Mouse (Mus musculus): ENCODE measurements around the gene Prkcd. TPM values are rescaled to one million over a fixed set of nuclear protein-coding genes. Genes with fewer than 3 reads are reported as not detected.
A peak's percentile ranks its signal among the peaks of the same experiment; 100 is the strongest.

The Prkcd gene
- polyA plus RNA-seq, 1 experiment: 404 TPM

- Histone ChIP-seq H3K27ac (ENCODE audit: insufficient read depth, low read depth, low read length) (no peak overlapping the region), H3K4me3 (ENCODE audit: insufficient read depth, low read length) (no peak overlapping the region), H3K4me1 (ENCODE audit: control insufficient read depth, insufficient read depth, low read length) (peaks cover 9% of the 10 kb centered on the region)
- no peak for TF ChIP-seq POLR2A (IDR thresholded peaks at IDR 0.05; ENCODE audit: borderline replicate concordance, low read depth, low read length)
- no peak for TF ChIP-seq CTCF (IDR thresholded peaks at IDR 0.05; ENCODE audit: low read depth, low read length)
Measured at GRCm38 (mm10) chr14:30572253-30572652, 53.8 kb downstream of the Prkcd start.

GRCm38 (mm10) chr14:30570303-30570702 lies 55.7 kb downstream of the Prkcd start:
- Histone ChIP-seq H3K27ac (ENCODE audit: insufficient read depth, low read depth, low read length) (no peak overlapping the region), H3K4me3 (ENCODE audit: insufficient read depth, low read length) (no peak overlapping the region), H3K4me1 (ENCODE audit: control insufficient read depth, insufficient read depth, low read length) (peaks cover 9% of the 10 kb centered on the region)
- TF ChIP-seq CTCF (IDR thresholded peaks at IDR 0.05; ENCODE audit: low read depth, low read length): no peak
- TF ChIP-seq POLR2A (IDR thresholded peaks at IDR 0.05; ENCODE audit: borderline replicate concordance, low read depth, low read length): no peak

DNA sequence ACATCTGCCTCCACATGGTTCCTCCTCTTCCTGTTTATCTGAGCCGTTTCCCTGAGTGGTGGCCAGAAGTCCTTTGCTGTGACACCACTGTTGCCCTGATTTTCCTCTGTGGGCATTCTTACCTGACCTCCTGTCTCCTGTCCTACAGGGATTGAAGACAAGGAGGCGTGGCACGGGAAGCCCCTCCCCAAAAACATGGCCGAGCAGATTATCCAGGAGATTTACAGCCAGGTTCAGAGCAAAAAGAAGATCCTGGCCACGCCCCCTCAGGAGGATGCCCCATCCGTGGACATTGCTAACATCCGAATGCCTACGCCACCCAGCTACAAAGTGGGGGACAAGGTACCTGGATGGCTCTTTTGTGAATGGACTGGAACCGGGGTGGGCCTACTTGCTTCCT lies 58.0 kb downstream of the Prkcd start:
- Histone ChIP-seq H3K4me3 (ENCODE audit: insufficient read depth, low read length) (no peak overlapping the region), H3K4me1 (ENCODE audit: control insufficient read depth, insufficient read depth, low read length) (peaks cover 13% of the 10 kb centered on the region), H3K27ac (ENCODE audit: insufficient read depth, low read depth, low read length) (no peak overlapping the region)
- TF ChIP-seq CTCF (IDR thresholded peaks at IDR 0.05; ENCODE audit: low read depth, low read length): no peak
- no peak for TF ChIP-seq POLR2A (IDR thresholded peaks at IDR 0.05; ENCODE audit: borderline replicate concordance, low read depth, low read length)

GRCm38 (mm10) chr14:30566317-30566716 lies 59.7 kb downstream of the Prkcd start:
- Histone ChIP-seq H3K27ac (ENCODE audit: insufficient read depth, low read depth, low read length) (no peak overlapping the region), H3K4me3 (ENCODE audit: insufficient read depth, low read length) (no peak overlapping the region), H3K4me1 (ENCODE audit: control insufficient read depth, insufficient read depth, low read length) (peaks cover 13% of the 10 kb centered on the region)
- TF ChIP-seq CTCF (IDR thresholded peaks at IDR 0.05; ENCODE audit: low read depth, low read length): no peak
- TF ChIP-seq POLR2A (IDR thresholded peaks at IDR 0.05; ENCODE audit: borderline replicate concordance, low read depth, low read length): no peak

- Histone ChIP-seq H3K4me3 (ENCODE audit: insufficient read depth, low read length) (no peak overlapping the region), H3K4me1 (ENCODE audit: control insufficient read depth, insufficient read depth, low read length) (peaks cover 13% of the 10 kb centered on the region), H3K27ac (ENCODE audit: insufficient read depth, low read depth, low read length) (peak overlapping the region; percentile 73)
- TF ChIP-seq CTCF (IDR thresholded peaks at IDR 0.05; ENCODE audit: low read depth, low read length) (no peak), POLR2A (IDR thresholded peaks at IDR 0.05; ENCODE audit: borderline replicate concordance, low read depth, low read length) (no peak)
Measured at GRCm38 (mm10) chr14:30564451-30564850, 61.6 kb downstream of the Prkcd start.

GRCm38 (mm10) chr14:30562343-30562742 lies 63.7 kb downstream of the Prkcd start:
- Histone ChIP-seq H3K27ac (ENCODE audit: insufficient read depth, low read depth, low read length) (no peak overlapping the region), H3K4me1 (ENCODE audit: control insufficient read depth, insufficient read depth, low read length) (peaks cover 14% of the 10 kb centered on the region), H3K4me3 (ENCODE audit: insufficient read depth, low read length) (no peak overlapping the region)
- TF ChIP-seq CTCF (IDR thresholded peaks at IDR 0.05; ENCODE audit: low read depth, low read length): no peak
- TF ChIP-seq POLR2A (IDR thresholded peaks at IDR 0.05; ENCODE audit: borderline replicate concordance, low read depth, low read length): no peak

DNA sequence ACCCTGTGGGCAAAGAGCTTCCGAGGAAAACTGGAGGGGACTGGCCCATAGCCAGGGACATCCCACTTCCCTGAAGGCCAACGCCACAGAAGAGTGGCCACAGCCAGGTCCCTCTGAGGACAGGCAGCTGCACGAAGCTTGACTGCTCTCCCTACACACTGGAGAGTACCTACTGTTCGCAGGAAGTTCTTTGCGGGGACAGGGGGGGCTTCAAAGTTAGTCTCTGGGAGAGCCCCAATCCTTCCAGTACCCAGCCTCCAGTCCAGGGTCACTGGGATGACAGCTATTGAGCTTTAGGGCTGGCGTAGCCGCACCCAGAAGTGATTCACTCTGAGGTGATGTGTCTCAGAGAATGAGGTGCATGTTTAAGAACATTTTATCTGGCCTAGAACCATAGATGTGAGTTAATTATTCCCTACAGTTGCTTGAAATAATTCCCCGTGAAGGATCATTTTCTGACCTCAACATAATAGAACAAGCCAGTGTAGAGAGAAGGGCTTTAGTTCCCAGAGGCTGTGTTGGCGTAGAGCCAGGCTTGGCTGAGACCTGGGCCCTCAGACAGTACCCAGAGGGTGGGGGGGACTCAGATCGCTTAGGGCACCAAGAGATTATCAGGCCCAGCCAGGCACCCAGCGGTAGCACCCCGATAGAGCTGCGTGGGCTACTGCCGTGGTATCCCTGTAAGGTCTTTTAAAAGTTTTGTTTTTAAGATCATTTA lies 64.4 kb downstream of the Prkcd start:
- H3K4me3 ChIP-seq (ENCODE audit: insufficient read depth, low read length): no peak overlapping the region
- H3K4me1 ChIP-seq (ENCODE audit: control insufficient read depth, insufficient read depth, low read length): peaks cover 18% of the 10 kb centered on the region
- no peak for TF ChIP-seq CTCF (IDR thresholded peaks at IDR 0.05; ENCODE audit: low read depth, low read length)
- no peak for TF ChIP-seq POLR2A (IDR thresholded peaks at IDR 0.05; ENCODE audit: borderline replicate concordance, low read depth, low read length)
- no peak overlapping the region for H3K27ac ChIP-seq (ENCODE audit: insufficient read depth, low read depth, low read length)

- Histone ChIP-seq H3K4me3 (ENCODE audit: insufficient read depth, low read length) (no peak overlapping the region), H3K27ac (ENCODE audit: insufficient read depth, low read depth, low read length) (no peak overlapping the region), H3K4me1 (ENCODE audit: control insufficient read depth, insufficient read depth, low read length) (peaks cover 25% of the 10 kb centered on the region)
- no peak for TF ChIP-seq POLR2A (IDR thresholded peaks at IDR 0.05; ENCODE audit: borderline replicate concordance, low read depth, low read length)
- TF ChIP-seq CTCF (IDR thresholded peaks at IDR 0.05; ENCODE audit: low read depth, low read length): no peak
Measured at GRCm38 (mm10) chr14:30560803-30561389, 65.1 kb downstream of the Prkcd start.

DNA sequence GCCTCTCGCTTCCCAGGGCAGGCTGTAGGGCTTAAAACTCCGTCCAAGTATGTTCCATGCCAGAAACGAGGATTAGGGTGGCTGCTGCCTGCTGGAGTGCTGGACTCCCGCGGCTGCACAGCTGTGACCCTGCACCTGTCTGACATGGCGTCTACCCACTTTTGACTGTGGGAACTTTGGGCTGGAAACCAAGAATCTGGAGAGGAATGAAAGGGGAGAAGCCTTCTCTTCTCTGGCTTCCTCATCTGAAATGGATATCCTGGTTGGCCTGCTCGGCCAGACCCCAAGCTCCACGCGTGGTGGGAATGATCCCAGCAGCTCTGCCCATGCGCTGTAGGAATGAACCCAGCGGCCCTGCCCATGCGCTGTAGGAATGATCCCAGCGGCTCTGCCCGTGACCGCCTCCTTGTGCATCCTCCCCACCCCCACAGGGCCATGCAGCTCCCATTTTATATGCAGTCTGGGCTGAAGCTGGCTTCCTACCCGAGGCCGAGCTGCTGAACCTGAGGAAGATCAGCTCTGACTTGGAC lies 66.6 kb downstream of the Prkcd start:
- no peak for TF ChIP-seq POLR2A (IDR thresholded peaks at IDR 0.05; ENCODE audit: borderline replicate concordance, low read depth, low read length)
- TF ChIP-seq CTCF (IDR thresholded peaks at IDR 0.05; ENCODE audit: low read depth, low read length): no peak
- Histone ChIP-seq H3K4me3 (ENCODE audit: insufficient read depth, low read length) (no peak overlapping the region), H3K27ac (ENCODE audit: insufficient read depth, low read depth, low read length) (no peak overlapping the region), H3K4me1 (ENCODE audit: control insufficient read depth, insufficient read depth, low read length) (peaks cover 22% of the 10 kb centered on the region)

- Histone ChIP-seq H3K4me3 (ENCODE audit: insufficient read depth, low read length) (no peak overlapping the region), H3K27ac (ENCODE audit: insufficient read depth, low read depth, low read length) (no peak overlapping the region), H3K4me1 (ENCODE audit: control insufficient read depth, insufficient read depth, low read length) (peaks cover 30% of the 10 kb centered on the region)
- TF ChIP-seq POLR2A (IDR thresholded peaks at IDR 0.05; ENCODE audit: borderline replicate concordance, low read depth, low read length) (no peak), CTCF (IDR thresholded peaks at IDR 0.05; ENCODE audit: low read depth, low read length) (no peak)
Measured at GRCm38 (mm10) chr14:30557730-30558129, 68.3 kb downstream of the Prkcd start.
